Mouse (Mus musculus) Muller cell, postnatal 12 days (primary cell): ENCODE data around the gene Rims4.
A peak's percentile ranks its signal among the peaks of the same experiment; 100 is the strongest.

Experiments
- DNase-seq: peaks from one replicate; pipeline ENCODE4 v3.0.0-alpha.2; 2015; ENCODE audit errors: inconsistent ontology term

The Rims4 gene

GRCm38 (mm10) chr2:163918317-163919258, at the start of gene Rims4:
Rims4 (minus strand) TSS chr2:163918683.
- DNase-seq: peak; percentile 62

- DNase-seq: no peak
Observed at GRCm38 (mm10) chr2:163965706-163966105, 47.2 kb upstream of the Rims4 start.

- peak; percentile 7 for DNase-seq
Observed at GRCm38 (mm10) chr2:163964606-163965560, 46.4 kb upstream of the Rims4 start.

- DNase-seq: no peak
Observed at GRCm38 (mm10) chr2:163953622-163954310, 35.3 kb upstream of the Rims4 start.

GRCm38 (mm10) chr2:163951770-163952169, 33.3 kb upstream of the Rims4 start:
- DNase-seq: peak; percentile 27

GRCm38 (mm10) chr2:163947976-163948375, 29.5 kb upstream of the Rims4 start:
- no peak for DNase-seq

- no peak for DNase-seq
Observed at GRCm38 (mm10) chr2:163946221-163946620, 27.7 kb upstream of the Rims4 start.

- no peak for DNase-seq
Observed at GRCm38 (mm10) chr2:163944511-163944910, 26.0 kb upstream of the Rims4 start.

- DNase-seq: no peak
Observed at GRCm38 (mm10) chr2:163943056-163943455, 24.6 kb upstream of the Rims4 start.

GRCm38 (mm10) chr2:163939522-163939921, 21.0 kb upstream of the Rims4 start:
- DNase-seq: peak; percentile 31

- no peak for DNase-seq
Observed at GRCm38 (mm10) chr2:163932151-163932550, 13.7 kb upstream of the Rims4 start.

GRCm38 (mm10) chr2:163928464-163929200, 10.1 kb upstream of the Rims4 start:
- no peak for DNase-seq

GRCm38 (mm10) chr2:163925044-163925443, 6.6 kb upstream of the Rims4 start:
- DNase-seq: no peak

- no peak for DNase-seq
Observed at GRCm38 (mm10) chr2:163924531-163924930, 6.0 kb upstream of the Rims4 start.

- DNase-seq: no peak
Observed at GRCm38 (mm10) chr2:163923113-163923512, 4.6 kb upstream of the Rims4 start.

- no peak for DNase-seq
Observed at GRCm38 (mm10) chr2:163919581-163919980, 1.1 kb upstream of the Rims4 start.

GRCm38 (mm10) chr2:163916703-163917102, 1.8 kb downstream of the Rims4 start:
- no peak for DNase-seq

GRCm38 (mm10) chr2:163915294-163915791, 3.1 kb downstream of the Rims4 start:
- DNase-seq: no peak

GRCm38 (mm10) chr2:163914107-163914506, 4.4 kb downstream of the Rims4 start:
- DNase-seq: no peak

- no peak for DNase-seq
Observed at GRCm38 (mm10) chr2:163913704-163914103, 4.8 kb downstream of the Rims4 start.
